Mouse (Mus musculus): ENCODE measurements around the gene Lrrc61. TPM values are rescaled to one million over a fixed set of nuclear protein-coding genes. Genes with fewer than 3 reads are reported as not detected.
A peak's percentile ranks its signal among the peaks of the same experiment; 100 is the strongest.

Gene Lrrc61
- polyA plus RNA-seq, 1 experiment = 35.3 TPM

DNA sequence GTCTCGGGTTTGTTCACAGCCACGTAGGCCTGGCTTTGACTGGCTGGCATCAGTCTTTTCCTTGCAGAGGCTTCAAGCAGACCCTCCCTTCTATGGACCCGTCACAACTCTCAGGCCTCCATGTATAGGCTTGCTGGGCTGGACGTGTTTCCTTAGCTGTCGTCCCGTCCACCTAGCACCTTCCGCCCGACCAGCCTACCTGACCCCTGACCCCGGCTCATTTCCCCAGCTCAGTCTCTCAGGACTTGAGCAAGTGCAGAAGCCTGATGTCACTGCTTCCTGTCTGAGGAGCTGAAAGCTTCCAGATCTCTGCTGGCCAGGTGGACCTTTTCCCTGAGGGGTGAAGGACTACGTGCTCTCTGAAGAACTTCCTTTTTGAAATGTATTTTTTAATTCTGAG, 18.7 kb downstream of the Lrrc61 start:
- 52% methylated on average over 10 of the region's 10 CpGs for WGBS
- DNase-seq = peak; percentile 56
- Histone ChIP-seq H3K36me3 (ENCODE audit: control insufficient read depth, insufficient read depth, low read length) (no peaks in the 10 kb centered on the region), H3K27ac (ENCODE audit: insufficient read depth, low read depth, low read length) (no peak overlapping the region), H3K4me1 (ENCODE audit: control insufficient read depth, insufficient read depth, low read length) (peaks cover 21% of the 10 kb centered on the region), H3K27me3 (replicated peaks; ENCODE audit: control insufficient read depth, insufficient read depth, low read length) (no peaks in the 10 kb centered on the region), H3K4me3 (ENCODE audit: insufficient read depth, low read depth, low read length) (no peak overlapping the region)
- TF ChIP-seq POLR2A (IDR thresholded peaks at IDR 0.05; ENCODE audit: low read depth, low read length) (no peak), CTCF (conservative IDR thresholded peaks at IDR 0.05; ENCODE audit: insufficient read depth, insufficient read length, low read depth, low read length) (no peak)

DNA sequence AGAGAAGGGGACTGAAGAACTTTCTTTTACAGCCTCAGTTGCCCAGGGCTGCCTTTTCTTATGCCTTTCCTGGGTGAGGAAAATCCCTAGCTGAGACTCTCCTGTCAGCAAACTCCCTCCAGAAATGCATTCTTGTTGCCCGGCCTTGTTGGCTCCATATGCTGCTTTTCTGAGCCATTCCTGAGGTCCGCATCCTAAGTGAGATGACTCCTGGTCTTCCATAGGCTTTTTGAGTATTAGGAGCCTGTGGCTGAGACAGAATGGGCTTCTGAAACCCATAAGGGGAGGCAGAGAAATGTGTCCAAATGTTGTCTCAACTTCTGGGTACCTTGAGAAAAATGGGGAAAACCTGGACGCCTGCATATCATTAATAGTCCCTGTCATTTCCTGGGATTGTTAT, 19.4 kb downstream of the Lrrc61 start:
- Histone ChIP-seq H3K4me1 (ENCODE audit: control insufficient read depth, insufficient read depth, low read length) (peaks cover 15% of the 10 kb centered on the region), H3K4me3 (ENCODE audit: insufficient read depth, low read depth, low read length) (no peak overlapping the region), H3K36me3 (ENCODE audit: control insufficient read depth, insufficient read depth, low read length) (no peaks in the 10 kb centered on the region), H3K27me3 (replicated peaks; ENCODE audit: control insufficient read depth, insufficient read depth, low read length) (no peaks in the 10 kb centered on the region), H3K27ac (ENCODE audit: insufficient read depth, low read depth, low read length) (no peak overlapping the region)
- WGBS = 74% methylated on average over 3 of the region's 3 CpGs
- TF ChIP-seq CTCF (conservative IDR thresholded peaks at IDR 0.05; ENCODE audit: insufficient read depth, insufficient read length, low read depth, low read length) = no peak
- TF ChIP-seq POLR2A (IDR thresholded peaks at IDR 0.05; ENCODE audit: low read depth, low read length) = no peak
- DNase-seq = no peak

DNA sequence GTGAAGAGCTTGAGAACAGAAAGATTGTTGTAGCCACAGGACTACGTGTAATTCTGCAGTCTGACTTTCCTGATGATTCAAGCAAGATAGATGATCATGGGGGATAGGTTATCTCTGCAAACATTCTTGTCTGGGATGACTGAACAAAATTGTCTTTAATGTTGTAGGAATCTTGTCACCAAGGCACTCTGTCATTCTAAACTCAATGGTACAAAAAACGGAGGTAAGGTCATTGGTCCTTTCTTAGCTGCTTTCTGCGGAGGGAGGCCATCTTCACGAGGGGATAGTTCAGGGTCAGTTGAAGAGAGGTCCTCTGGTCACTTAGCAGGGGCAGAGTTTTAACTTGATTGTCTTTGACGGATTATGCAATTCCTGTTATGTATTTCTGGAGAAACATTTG, 24.1 kb downstream of the Lrrc61 start:
- H3K27ac ChIP-seq (ENCODE audit: insufficient read depth, low read depth, low read length) = peak overlapping the region; percentile 52
- DNase-seq = no peak
- H3K4me1 ChIP-seq (ENCODE audit: control insufficient read depth, insufficient read depth, low read length) = peaks cover 4% of the 10 kb centered on the region; the same call in 1 of the 2 replicates
- WGBS = 32% methylated on average over 5 of the region's 5 CpGs
- H3K36me3 ChIP-seq (ENCODE audit: control insufficient read depth, insufficient read depth, low read length) = no peaks in the 10 kb centered on the region
- no peaks in the 10 kb centered on the region for H3K27me3 ChIP-seq (replicated peaks; ENCODE audit: control insufficient read depth, insufficient read depth, low read length)
- TF ChIP-seq POLR2A (IDR thresholded peaks at IDR 0.05; ENCODE audit: low read depth, low read length) = no peak
- no peak for TF ChIP-seq CTCF (conservative IDR thresholded peaks at IDR 0.05; ENCODE audit: insufficient read depth, insufficient read length, low read depth, low read length)
- no peak overlapping the region for H3K4me3 ChIP-seq (ENCODE audit: insufficient read depth, low read depth, low read length)

DNA sequence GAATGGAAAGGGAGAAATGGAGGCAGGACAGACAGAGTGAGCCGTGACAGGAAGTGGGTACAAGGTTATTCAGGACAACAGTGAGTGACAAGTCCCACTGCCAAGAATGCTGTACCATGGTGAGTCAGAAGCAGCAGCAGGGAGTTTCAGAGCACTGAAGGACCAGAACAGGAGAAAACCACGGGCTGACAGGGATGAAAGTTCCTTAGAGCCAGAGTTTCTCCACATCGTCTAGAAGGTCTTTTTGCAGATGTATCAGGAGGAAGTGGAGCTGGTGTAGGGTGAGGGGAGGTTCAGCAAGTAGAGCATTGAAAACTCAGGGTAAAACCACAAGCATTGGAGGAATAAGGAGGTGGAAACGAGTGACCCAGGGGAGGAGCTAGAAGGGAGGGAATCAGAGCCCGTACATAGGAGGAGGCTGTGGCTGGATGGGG, 24.6 kb downstream of the Lrrc61 start:
- no peak for TF ChIP-seq POLR2A (IDR thresholded peaks at IDR 0.05; ENCODE audit: low read depth, low read length)
- no peak for TF ChIP-seq CTCF (conservative IDR thresholded peaks at IDR 0.05; ENCODE audit: insufficient read depth, insufficient read length, low read depth, low read length)
- 21% methylated on average over 5 of the region's 5 CpGs for WGBS
- no peak overlapping the region for H3K4me3 ChIP-seq (ENCODE audit: insufficient read depth, low read depth, low read length)
- H3K36me3 ChIP-seq (ENCODE audit: control insufficient read depth, insufficient read depth, low read length) = no peaks in the 10 kb centered on the region
- peak; percentile 49 for DNase-seq
- H3K27me3 ChIP-seq (replicated peaks; ENCODE audit: control insufficient read depth, insufficient read depth, low read length) = no peaks in the 10 kb centered on the region
- peak overlapping the region; percentile 52 for H3K27ac ChIP-seq (ENCODE audit: insufficient read depth, low read depth, low read length)
- peaks cover 4% of the 10 kb centered on the region; the same call in 1 of the 2 replicates for H3K4me1 ChIP-seq (ENCODE audit: control insufficient read depth, insufficient read depth, low read length)

DNA sequence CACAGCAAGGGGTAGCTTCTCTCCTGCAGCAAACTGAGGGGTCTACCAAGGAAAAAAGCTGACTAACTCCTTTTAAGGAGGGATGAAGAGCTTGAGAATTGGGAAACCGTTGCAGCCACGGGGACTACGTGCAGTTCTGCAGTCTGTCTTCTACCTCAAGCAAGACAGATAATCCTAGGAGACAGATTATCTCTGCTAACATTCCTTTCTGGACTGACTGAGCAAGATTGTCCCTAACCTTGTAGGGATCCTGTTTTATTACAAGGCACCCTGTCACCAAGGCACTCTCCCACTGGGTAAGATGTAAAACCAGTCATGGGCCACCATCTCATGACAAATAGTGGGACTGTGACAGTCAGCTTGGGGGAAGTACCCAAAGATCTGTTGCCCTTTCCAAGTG, 26.7 kb downstream of the Lrrc61 start:
- Histone ChIP-seq H3K4me1 (ENCODE audit: control insufficient read depth, insufficient read depth, low read length) (peaks cover 4% of the 10 kb centered on the region; the same call in 1 of the 2 replicates), H3K36me3 (ENCODE audit: control insufficient read depth, insufficient read depth, low read length) (no peaks in the 10 kb centered on the region), H3K27me3 (replicated peaks; ENCODE audit: control insufficient read depth, insufficient read depth, low read length) (no peaks in the 10 kb centered on the region), H3K27ac (ENCODE audit: insufficient read depth, low read depth, low read length) (no peak overlapping the region), H3K4me3 (ENCODE audit: insufficient read depth, low read depth, low read length) (no peak overlapping the region)
- WGBS = 74% methylated on average over 3 of the region's 3 CpGs
- TF ChIP-seq POLR2A (IDR thresholded peaks at IDR 0.05; ENCODE audit: low read depth, low read length) = no peak
- TF ChIP-seq CTCF (conservative IDR thresholded peaks at IDR 0.05; ENCODE audit: insufficient read depth, insufficient read length, low read depth, low read length) = no peak
- DNase-seq = no peak

DNA sequence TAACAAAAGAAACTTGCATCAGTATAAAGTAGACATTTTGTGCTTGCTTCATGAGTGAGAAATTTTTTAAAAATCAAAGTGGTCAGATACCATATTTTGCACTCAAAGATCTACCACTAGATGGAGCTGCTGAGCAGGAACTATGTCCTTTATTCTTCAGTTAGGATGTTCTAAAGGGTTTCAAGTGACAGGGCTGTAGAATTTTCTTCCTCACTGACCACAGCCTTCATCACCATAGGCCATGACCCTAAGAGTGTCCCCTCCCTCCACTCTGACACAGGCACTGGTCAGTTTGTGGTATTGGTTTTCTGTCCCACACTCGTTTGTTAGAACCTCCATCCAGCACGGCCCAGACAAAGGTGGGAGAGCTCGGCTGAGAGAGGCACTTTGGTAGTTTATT, 27.4 kb downstream of the Lrrc61 start:
- Histone ChIP-seq H3K36me3 (ENCODE audit: control insufficient read depth, insufficient read depth, low read length) (no peaks in the 10 kb centered on the region), H3K27ac (ENCODE audit: insufficient read depth, low read depth, low read length) (no peak overlapping the region), H3K27me3 (replicated peaks; ENCODE audit: control insufficient read depth, insufficient read depth, low read length) (no peaks in the 10 kb centered on the region), H3K4me3 (ENCODE audit: insufficient read depth, low read depth, low read length) (no peak overlapping the region), H3K4me1 (ENCODE audit: control insufficient read depth, insufficient read depth, low read length) (peaks cover 4% of the 10 kb centered on the region; the same call in 1 of the 2 replicates)
- WGBS = 78% methylated on average over 3 of the region's 3 CpGs
- TF ChIP-seq CTCF (conservative IDR thresholded peaks at IDR 0.05; ENCODE audit: insufficient read depth, insufficient read length, low read depth, low read length) = peak; percentile 23; the same call in 1 of the 2 replicates
- no peak for TF ChIP-seq POLR2A (IDR thresholded peaks at IDR 0.05; ENCODE audit: low read depth, low read length)
- peak; percentile 70 for DNase-seq

DNA sequence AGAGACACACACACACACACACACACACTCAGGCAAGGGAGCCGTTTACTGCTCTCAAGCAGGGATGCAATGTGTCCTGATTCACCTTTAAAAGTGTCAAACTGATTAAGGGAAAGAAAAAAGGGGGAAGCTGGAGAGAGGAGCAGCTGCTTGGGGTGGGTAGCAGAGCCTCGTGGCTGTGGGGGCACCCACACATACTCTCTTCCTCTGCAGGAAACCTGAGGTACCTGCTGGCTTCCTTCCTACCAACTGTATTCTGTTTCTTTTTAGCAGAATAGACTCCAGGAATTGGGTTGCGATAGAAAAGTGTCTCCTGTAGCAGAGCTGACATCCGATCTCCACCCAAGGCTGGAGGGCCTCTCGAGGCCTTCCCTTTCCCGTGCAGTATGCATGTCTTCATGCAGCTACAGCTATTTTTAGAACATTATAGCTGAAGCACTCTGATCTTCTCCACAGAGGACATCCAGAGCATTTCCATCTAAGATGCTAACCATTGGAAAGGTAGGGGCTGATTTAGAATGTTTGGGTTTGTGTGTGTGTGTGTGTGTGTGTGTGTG, 34.7 kb downstream of the Lrrc61 start, which contains the start of gene Gm45021:
Gene Gm45021, plus strand, starts transcription at position 417 of the 557 bp plus-strand sequence.
- Histone ChIP-seq H3K36me3 (ENCODE audit: control insufficient read depth, insufficient read depth, low read length) (no peaks in the 10 kb centered on the region), H3K27me3 (replicated peaks; ENCODE audit: control insufficient read depth, insufficient read depth, low read length) (no peaks in the 10 kb centered on the region), H3K4me3 (ENCODE audit: insufficient read depth, low read depth, low read length) (no peak within 1 kb of the TSS), H3K4me1 (ENCODE audit: control insufficient read depth, insufficient read depth, low read length) (peaks cover 11% of the 10 kb centered on the region; the same call in 1 of the 2 replicates), H3K27ac (ENCODE audit: insufficient read depth, low read depth, low read length) (no peak within 1 kb of the TSS)
- WGBS = 45% methylated on average over 6 of the region's 6 CpGs
- no peak for DNase-seq
- TF ChIP-seq POLR2A (IDR thresholded peaks at IDR 0.05; ENCODE audit: low read depth, low read length) (no peak), CTCF (conservative IDR thresholded peaks at IDR 0.05; ENCODE audit: insufficient read depth, insufficient read length, low read depth, low read length) (no peak)
